ENCODE assay signal across 20 mouse cellular contexts in the genomic region with DNA sequence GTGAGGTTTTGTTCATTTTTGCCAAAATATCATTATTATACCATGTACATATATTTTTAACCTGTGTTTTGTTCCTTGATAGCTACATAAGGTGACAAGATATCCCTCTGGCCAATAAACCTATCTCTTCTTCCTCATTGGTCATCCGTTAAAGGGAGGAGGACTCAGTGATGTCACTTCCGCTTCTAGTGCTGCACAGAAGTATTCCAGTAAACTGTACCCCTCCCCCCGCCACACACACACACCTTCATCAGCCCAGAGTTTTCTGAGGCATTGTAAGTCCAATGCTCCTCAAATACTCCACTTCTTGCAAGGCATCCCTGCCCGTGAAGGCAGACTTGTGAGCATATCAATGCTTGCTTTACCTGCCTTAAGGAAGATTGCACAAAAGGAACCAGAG. TPM values are rescaled to one million over a fixed set of nuclear protein-coding genes. Genes with fewer than 3 reads are reported as not detected.
DNase-seq lines count a peak whose midpoint lies in the region; ATAC-seq and TF ChIP-seq lines count a peak whose summit lies in the region.
"Had no signal": no experiment of that assay in that cellular context is flagged by ENCODE, and none has a peak within 500 bp of the region (broad histone marks: within the 10 kb centered on the region; RNA-seq: fewer than 3 reads in every experiment).

No protein-coding gene starts in this region.

- no peaks in the 10 kb centered on the region for H3K36me3 ChIP-seq in neural tube, embryonic 13.5 days
- no peaks in the 10 kb centered on the region for H3K36me3 ChIP-seq in midbrain, embryonic 14.5 days (ENCODE audit: control insufficient read depth, insufficient read depth, low read length)
- H3K36me3 ChIP-seq: embryonic facial prominence, embryonic 10.5 days; G1E; heart, embryonic 13.5 days; hindbrain, embryonic 12.5 days; intestine, embryonic 15.5 days had no signal

- no peaks in the 10 kb centered on the region for H3K27me3 ChIP-seq in neural tube, embryonic 13.5 days
- H3K27me3 ChIP-seq in midbrain, embryonic 14.5 days (ENCODE audit: control insufficient read depth, insufficient read depth, low read length) = no peaks in the 10 kb centered on the region
- H3K27me3 ChIP-seq: heart, embryonic 13.5 days; hindbrain, embryonic 12.5 days; intestine, embryonic 15.5 days had no signal

- H3K4me3 ChIP-seq in neural tube, embryonic 13.5 days = no peak overlapping the region
- H3K4me3 ChIP-seq in midbrain, embryonic 14.5 days (replicated peaks; ENCODE audit: low read depth, low read length) = no peak overlapping the region
- H3K4me3 ChIP-seq: embryonic facial prominence, embryonic 10.5 days; heart, embryonic 13.5 days; hindbrain, embryonic 12.5 days; intestine, embryonic 15.5 days had no signal

- peaks cover 22% of the 10 kb centered on the region for H3K4me1 ChIP-seq in neural tube, embryonic 13.5 days (replicated peaks)
- peaks cover 13% of the 10 kb centered on the region for H3K4me1 ChIP-seq in midbrain, embryonic 14.5 days (ENCODE audit: control insufficient read depth, insufficient read depth, low read length)
- H3K4me1 ChIP-seq: intestine, embryonic 15.5 days had no signal

- no peak overlapping the region for H3K9ac ChIP-seq in neural tube, embryonic 13.5 days
- H3K9ac ChIP-seq in midbrain, embryonic 14.5 days (replicated peaks; ENCODE audit: low read length) = no peak overlapping the region
- H3K9ac ChIP-seq: heart, embryonic 13.5 days; hindbrain, embryonic 12.5 days; intestine, embryonic 15.5 days had no signal

- no peak for DNase-seq in neural tube, embryonic 10.5 days (ENCODE audit: extremely low spot score, low spot score)
- peak; percentile 25 for DNase-seq in brain, embryonic 14.5 days (ENCODE audit: low read depth)
- DNase-seq in midbrain, embryonic 14.5 days = peak; percentile 47
- DNase-seq in gastrocnemius, adult 8-10 months (ENCODE audit: low spot score in 2 of 2) = no peak
- DNase-seq in cerebellum, postnatal 14 days = no peak
- no peak for DNase-seq in frontal cortex, postnatal 36 days (ENCODE audit: low spot score in 2 of 2)
- DNase-seq: adrenal gland, postnatal 14 days; cerebellum, adult 18-20 months; cerebellum, adult 9-11 months; gastrocnemius, postnatal 25 days; heart, postnatal 4 days had no signal

- no peak overlapping the region for H3K4me2 ChIP-seq in neural tube, embryonic 13.5 days
- peak overlapping the region; percentile 21 for H3K4me2 ChIP-seq in midbrain, embryonic 14.5 days (ENCODE audit: low read length)
- H3K4me2 ChIP-seq: heart, embryonic 13.5 days; hindbrain, embryonic 12.5 days; intestine, embryonic 15.5 days had no signal

- no peaks in the 10 kb centered on the region for H3K9me3 ChIP-seq in neural tube, embryonic 13.5 days
- H3K9me3 ChIP-seq in midbrain, embryonic 14.5 days (ENCODE audit: control insufficient read depth, low read length) = no peaks in the 10 kb centered on the region
- H3K9me3 ChIP-seq: embryonic facial prominence, embryonic 10.5 days; heart, embryonic 13.5 days; hindbrain, embryonic 12.5 days; intestine, embryonic 15.5 days had no signal

- ATAC-seq in neural tube, embryonic 13.5 days (ENCODE audit: low read depth) = no peak
- ATAC-seq in midbrain, embryonic 14.5 days (ENCODE audit: low FRiP score, low TSS enrichment) = no peak
- ATAC-seq: activated CD4-positive, CD25-positive, alpha-beta regulatory T cell, adult 4 months; forebrain, embryonic 14.5 days; intestine, embryonic 15.5 days had no signal

- no peak for TF ChIP-seq CTCF in brain, embryonic 14.5 days (IDR thresholded peaks at IDR 0.05; ENCODE audit: borderline replicate concordance, extremely low read depth, insufficient read depth, insufficient read length)

- 77% methylated on average over 4 of the region's 4 CpGs for WGBS in neural tube, embryonic 13.5 days
- 82% methylated on average over 4 of the region's 4 CpGs for WGBS in midbrain, embryonic 14.5 days

- H3K27ac ChIP-seq in neural tube, embryonic 13.5 days (replicated peaks) = peak overlapping the region; percentile 39
- H3K27ac ChIP-seq in midbrain, embryonic 14.5 days (replicated peaks; ENCODE audit: low read depth, low read length) = peak overlapping the region; percentile 63
- H3K27ac ChIP-seq: embryonic facial prominence, embryonic 10.5 days; heart, embryonic 13.5 days; hindbrain, embryonic 12.5 days; intestine, embryonic 15.5 days had no signal

- TF ChIP-seq POLR2A in brain, embryonic 14.5 days (IDR thresholded peaks at IDR 0.05; ENCODE audit: borderline replicate concordance, extremely low read depth, insufficient read depth, insufficient read length, poor library complexity, severe bottlenecking) = no peak

RNA-seq across cellular contexts. Expression of a gene that starts 24.6 kb away (rescaled TPM):
- 114 and 116 TPM in 2 replicates for polyA plus RNA-seq in neural tube, embryonic 13.5 days (2015; fragmentation: Nextera tagmentation; extraction: Ambion mirVana)
- polyA plus RNA-seq in brain, embryonic 14.5 days (2012; rRNA removed) = 122 and 123 TPM in 2 replicates
- 149 and 156 TPM in 2 replicates for polyA plus RNA-seq in midbrain, embryonic 14.5 days (2014; fragmentation: Nextera tagmentation; extraction: Ambion mirVana)
- total RNA-seq in gastrocnemius, adult 8-10 months (2022) = under 1 TPM; 0.44 to 0.83 (median 0.50) TPM
- total RNA-seq: G1E; granulocyte monocyte progenitor cell, adult 5-6 weeks had no signal
- polyA plus RNA-seq: activated CD4-positive, CD25-positive, alpha-beta regulatory T cell, adult 4 months; G1E had no signal

Comparison
In these comparisons a context has a peak if more than half of its experiments do, and no peak if none do; other contexts are left out.
1. DNase-seq: peak in brain, embryonic 14.5 days (single experiment) and midbrain, embryonic 14.5 days (single experiment); none in neural tube, embryonic 10.5 days (single experiment), gastrocnemius, adult 8-10 months (0 of 2), cerebellum, postnatal 14 days (0 of 2) and frontal cortex, postnatal 36 days (0 of 2).